ENCODE assay signal across 8 mouse cellular contexts in the genomic region with DNA sequence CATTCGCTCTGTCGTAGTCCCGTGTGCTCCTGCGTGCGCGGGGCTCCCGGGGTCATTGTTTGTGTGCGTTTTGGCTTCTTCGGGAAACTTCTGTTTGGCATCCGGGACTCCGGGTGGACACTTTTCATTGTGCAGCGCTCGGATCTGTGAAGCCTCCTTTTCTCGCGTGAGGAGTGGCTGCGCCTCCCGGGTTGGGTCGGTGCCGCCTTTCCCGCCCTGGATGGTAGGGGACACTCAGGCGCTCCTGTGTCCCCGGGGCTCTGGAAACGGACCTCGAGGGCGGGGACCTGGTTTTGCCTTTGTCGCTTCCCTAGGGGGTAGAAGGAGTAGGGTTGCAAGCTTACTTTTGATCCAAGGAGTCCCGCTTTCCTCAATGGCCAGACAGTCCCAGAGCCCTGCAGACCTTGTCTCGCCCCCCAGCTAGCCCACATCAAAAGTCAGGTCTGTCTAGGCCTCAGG. TPM values are rescaled to one million over a fixed set of nuclear protein-coding genes. Genes with fewer than 3 reads are reported as not detected.
DNase-seq lines count a peak whose midpoint lies in the region; ATAC-seq and TF ChIP-seq lines count a peak whose summit lies in the region.

No protein-coding gene starts in this region.

- no peaks in the 10 kb centered on the region for H3K27me3 ChIP-seq in intestine, embryonic 16.5 days (replicated peaks; ENCODE audit: control insufficient read depth, insufficient read depth, low read length)
- no peaks in the 10 kb centered on the region for H3K27me3 ChIP-seq in lung, embryonic 14.5 days (ENCODE audit: insufficient read depth, low read length)

- TF ChIP-seq CTCF in bone marrow macrophage, adult 2 months (IDR thresholded peaks at IDR 0.05; ENCODE audit: low read depth, low read length), result no peak
- TF ChIP-seq CTCF in lung, embryonic 14.5 days (IDR thresholded peaks at IDR 0.05; ENCODE audit: low read depth), result no peak

- H3K4me3 ChIP-seq in bone marrow macrophage, adult 2 months (ENCODE audit: insufficient read depth, low read length), result peak overlapping the region; percentile 77
- H3K4me3 ChIP-seq in intestine, embryonic 16.5 days (ENCODE audit: low read length), result peak overlapping the region; percentile 75
- peak overlapping the region; percentile 84 for H3K4me3 ChIP-seq in lung, embryonic 14.5 days (ENCODE audit: low read depth, low read length)

- H3K4me1 ChIP-seq in bone marrow macrophage, adult 2 months (ENCODE audit: control insufficient read depth, insufficient read depth, low read length), result peaks cover 26% of the 10 kb centered on the region
- H3K4me1 ChIP-seq in intestine, embryonic 16.5 days (ENCODE audit: control insufficient read depth, insufficient read depth, low read length), result peaks cover 29% of the 10 kb centered on the region
- H3K4me1 ChIP-seq in lung, embryonic 14.5 days (ENCODE audit: insufficient read depth), result peaks cover 16% of the 10 kb centered on the region; the same call in 1 of the 2 replicates

- H3K9ac ChIP-seq in intestine, embryonic 16.5 days (ENCODE audit: low read depth, low read length), result peak overlapping the region; percentile 92
- peak overlapping the region; percentile 96 for H3K9ac ChIP-seq in lung, embryonic 14.5 days

- ATAC-seq in intestine, embryonic 16.5 days, result peak; percentile 22
- peak; percentile 47 for ATAC-seq in lung, embryonic 14.5 days (ENCODE audit: insufficient read depth)

- H3K4me2 ChIP-seq in intestine, embryonic 16.5 days (ENCODE audit: low read depth, low read length), result peak overlapping the region; percentile 90
- H3K4me2 ChIP-seq in lung, embryonic 14.5 days, result peak overlapping the region; percentile 89

- no peak overlapping the region for H3K27ac ChIP-seq in bone marrow macrophage, adult 2 months (ENCODE audit: insufficient read depth, low read depth, low read length)
- peak overlapping the region; percentile 85 for H3K27ac ChIP-seq in intestine, embryonic 16.5 days (ENCODE audit: low read length)
- peak overlapping the region; percentile 97 for H3K27ac ChIP-seq in lung, embryonic 14.5 days (ENCODE audit: low read depth)

- intact Hi-C loops in gastrocnemius, postnatal 36 days (cut with DNase I), result no loop called here

- TF ChIP-seq POLR2A in bone marrow macrophage, adult 2 months (IDR thresholded peaks at IDR 0.05; ENCODE audit: borderline replicate concordance, low read depth, low read length), result no peak

- H3K36me3 ChIP-seq in intestine, embryonic 16.5 days (ENCODE audit: control insufficient read depth, insufficient read depth, low read length), result no peaks in the 10 kb centered on the region
- H3K36me3 ChIP-seq in lung, embryonic 14.5 days (ENCODE audit: insufficient read depth), result no peaks in the 10 kb centered on the region

- WGBS in intestine, embryonic 16.5 days, result 2% methylated on average over 28 of the region's 28 CpGs
- under 1% methylated on average over 28 of the region's 28 CpGs for WGBS in lung, embryonic 14.5 days

- H3K9me3 ChIP-seq in intestine, embryonic 16.5 days (ENCODE audit: control insufficient read depth, low read length), result no peaks in the 10 kb centered on the region
- no peaks in the 10 kb centered on the region for H3K9me3 ChIP-seq in lung, embryonic 14.5 days (ENCODE audit: low read depth, low read length)

- peak; percentile 61 to 84 for DNase-seq in adrenal gland, adult (ENCODE audit: inconsistent age in 2 of 2, low spot score in 1 of 2)
- no peak for DNase-seq in adrenal gland, adult 8-10 months
- DNase-seq in gastrocnemius, postnatal 36 days, result peak; percentile 25 to 53
- DNase-seq in lung, embryonic 14.5 days, result peak; percentile 75
- peak; percentile 65 for DNase-seq in retina, postnatal 1 day
- no peak for DNase-seq in B cell, adult 2 months

RNA-seq across cellular contexts. Expression of gene Dock1, which starts 0.6 kb away (rescaled TPM):
- total RNA-seq in adrenal gland, adult 8-10 months (2022), result 100 to 1,000 TPM; 156 to 259 (median 216) TPM
- polyA plus RNA-seq in bone marrow macrophage, adult 2 months (2012; ENCODE audit: insufficient read depth, insufficient read length, missing spikeins), result 16.9 and 19.9 TPM in 2 replicates
- total RNA-seq in gastrocnemius, postnatal 36 days (2021), result 1 to 10 TPM; 7.3 to 8.8 TPM
- polyA plus RNA-seq in intestine, embryonic 16.5 days (2015; fragmentation: Nextera tagmentation; extraction: Ambion mirVana), result 21.9 and 23.1 TPM in 2 replicates
- polyA plus RNA-seq in lung, embryonic 14.5 days (2014; fragmentation: Nextera tagmentation; extraction: Ambion mirVana), result 57.1 and 57.3 TPM in 2 replicates

Comparison
In these comparisons a context has a peak if more than half of its experiments do, and no peak if none do; other contexts are left out.
1. DNase-seq: peak in adrenal gland, adult (2 of 2), gastrocnemius, postnatal 36 days (2 of 2), lung, embryonic 14.5 days (single experiment) and retina, postnatal 1 day (single experiment); none in adrenal gland, adult 8-10 months (single experiment) and B cell, adult 2 months (0 of 2).
2. Peak in every context shown above with its lines, with median percentiles within 50 percentile points of each other: H3K4me3 ChIP-seq.